Mouse (Mus musculus): ENCODE measurements around the gene Rap1gds1. TPM values are rescaled to one million over a fixed set of nuclear protein-coding genes. Genes with fewer than 3 reads are reported as not detected.

Gene Rap1gds1
- polyA plus RNA-seq, 1 experiment, result 3.5 TPM

- H3K27ac ChIP-seq (ENCODE audit: control insufficient read depth, insufficient read depth, low read depth, low read length), result no peak overlapping the region
- no peak for TF ChIP-seq POLR2A (IDR thresholded peaks at IDR 0.05; ENCODE audit: control insufficient read depth, low read depth, low read length)
- no peak overlapping the region for H3K4me3 ChIP-seq (ENCODE audit: control insufficient read depth, low read depth, low read length)
- 0 out of 2 replicates have a peak, but pooled peaks cover 2% of the 10 kb centered on the region for H3K27me3 ChIP-seq (ENCODE audit: control insufficient read depth, insufficient read depth, low read length)
- H3K36me3 ChIP-seq (ENCODE audit: control insufficient read depth, insufficient read depth, low read length), result no peaks in the 10 kb centered on the region
- H3K4me1 ChIP-seq (ENCODE audit: control insufficient read depth, insufficient read depth, low read length), result peaks cover 4% of the 10 kb centered on the region
Measured at GRCm38 (mm10) chr3:139078010-139078409, 3.0 kb upstream of the Rap1gds1 start.

- Histone ChIP-seq H3K27ac (ENCODE audit: control insufficient read depth, insufficient read depth, low read depth, low read length) (no peak overlapping the region), H3K4me3 (ENCODE audit: control insufficient read depth, low read depth, low read length) (no peak overlapping the region), H3K36me3 (ENCODE audit: control insufficient read depth, insufficient read depth, low read length) (no peaks in the 10 kb centered on the region), H3K4me1 (ENCODE audit: control insufficient read depth, insufficient read depth, low read length) (peaks cover 4% of the 10 kb centered on the region), H3K27me3 (ENCODE audit: control insufficient read depth, insufficient read depth, low read length) (0 out of 2 replicates have a peak, but pooled peaks cover 2% of the 10 kb centered on the region)
- TF ChIP-seq CTCF (IDR thresholded peaks at IDR 0.05; ENCODE audit: control insufficient read depth, insufficient read depth, insufficient replicate concordance, low read depth, low read length) (no peak), POLR2A (IDR thresholded peaks at IDR 0.05; ENCODE audit: control insufficient read depth, low read depth, low read length) (no peak)
Measured at GRCm38 (mm10) chr3:139076059-139076455, 1.1 kb upstream of the Rap1gds1 start.

- Histone ChIP-seq H3K4me1 (ENCODE audit: control insufficient read depth, insufficient read depth, low read length) (peaks cover 4% of the 10 kb centered on the region), H3K4me3 (ENCODE audit: control insufficient read depth, low read depth, low read length) (peak overlapping the region; percentile 97), H3K27me3 (ENCODE audit: control insufficient read depth, insufficient read depth, low read length) (0 out of 2 replicates have a peak, but pooled peaks cover 2% of the 10 kb centered on the region), H3K27ac (ENCODE audit: control insufficient read depth, insufficient read depth, low read depth, low read length) (peak overlapping the region; percentile 79; the same call in 1 of the 2 replicates), H3K36me3 (ENCODE audit: control insufficient read depth, insufficient read depth, low read length) (no peaks in the 10 kb centered on the region)
- TF ChIP-seq CTCF (IDR thresholded peaks at IDR 0.05; ENCODE audit: control insufficient read depth, insufficient read depth, insufficient replicate concordance, low read depth, low read length) (no peak), POLR2A (IDR thresholded peaks at IDR 0.05; ENCODE audit: control insufficient read depth, low read depth, low read length) (no peak)
Measured at GRCm38 (mm10) chr3:139075333-139076058, 495 bp upstream of the Rap1gds1 start.

GRCm38 (mm10) chr3:139073801-139074483 lies 1.1 kb downstream of the Rap1gds1 start:
- peak overlapping the region; percentile 98 for H3K4me3 ChIP-seq (ENCODE audit: control insufficient read depth, low read depth, low read length)
- H3K36me3 ChIP-seq (ENCODE audit: control insufficient read depth, insufficient read depth, low read length), result no peaks in the 10 kb centered on the region
- TF ChIP-seq CTCF (IDR thresholded peaks at IDR 0.05; ENCODE audit: control insufficient read depth, insufficient read depth, insufficient replicate concordance, low read depth, low read length) (no peak), POLR2A (IDR thresholded peaks at IDR 0.05; ENCODE audit: control insufficient read depth, low read depth, low read length) (no peak)
- peaks cover 4% of the 10 kb centered on the region for H3K4me1 ChIP-seq (ENCODE audit: control insufficient read depth, insufficient read depth, low read length)
- no peak overlapping the region; the same call in 1 of the 2 replicates for H3K27ac ChIP-seq (ENCODE audit: control insufficient read depth, insufficient read depth, low read depth, low read length)
- 0 out of 2 replicates have a peak, but pooled peaks cover 2% of the 10 kb centered on the region for H3K27me3 ChIP-seq (ENCODE audit: control insufficient read depth, insufficient read depth, low read length)

- Histone ChIP-seq H3K27me3 (ENCODE audit: control insufficient read depth, insufficient read depth, low read length) (no peaks in the 10 kb centered on the region), H3K27ac (ENCODE audit: control insufficient read depth, insufficient read depth, low read depth, low read length) (no peak overlapping the region), H3K36me3 (ENCODE audit: control insufficient read depth, insufficient read depth, low read length) (no peaks in the 10 kb centered on the region), H3K4me3 (ENCODE audit: control insufficient read depth, low read depth, low read length) (no peak overlapping the region), H3K4me1 (ENCODE audit: control insufficient read depth, insufficient read depth, low read length) (peaks cover 2% of the 10 kb centered on the region)
- no peak for TF ChIP-seq POLR2A (IDR thresholded peaks at IDR 0.05; ENCODE audit: control insufficient read depth, low read depth, low read length)
- no peak for TF ChIP-seq CTCF (IDR thresholded peaks at IDR 0.05; ENCODE audit: control insufficient read depth, insufficient read depth, insufficient replicate concordance, low read depth, low read length)
Measured at GRCm38 (mm10) chr3:139069539-139069938, 5.5 kb downstream of the Rap1gds1 start.

- Histone ChIP-seq H3K27ac (ENCODE audit: control insufficient read depth, insufficient read depth, low read depth, low read length) (no peak overlapping the region), H3K36me3 (ENCODE audit: control insufficient read depth, insufficient read depth, low read length) (no peaks in the 10 kb centered on the region), H3K4me1 (ENCODE audit: control insufficient read depth, insufficient read depth, low read length) (no peaks in the 10 kb centered on the region), H3K4me3 (ENCODE audit: control insufficient read depth, low read depth, low read length) (no peak overlapping the region), H3K27me3 (ENCODE audit: control insufficient read depth, insufficient read depth, low read length) (no peaks in the 10 kb centered on the region)
- TF ChIP-seq POLR2A (IDR thresholded peaks at IDR 0.05; ENCODE audit: control insufficient read depth, low read depth, low read length) (no peak), CTCF (IDR thresholded peaks at IDR 0.05; ENCODE audit: control insufficient read depth, insufficient read depth, insufficient replicate concordance, low read depth, low read length) (no peak)
Measured at GRCm38 (mm10) chr3:139064076-139064475, 10.9 kb downstream of the Rap1gds1 start.

- Histone ChIP-seq H3K36me3 (ENCODE audit: control insufficient read depth, insufficient read depth, low read length) (no peaks in the 10 kb centered on the region), H3K4me1 (ENCODE audit: control insufficient read depth, insufficient read depth, low read length) (no peaks in the 10 kb centered on the region), H3K4me3 (ENCODE audit: control insufficient read depth, low read depth, low read length) (no peak overlapping the region), H3K27me3 (ENCODE audit: control insufficient read depth, insufficient read depth, low read length) (no peaks in the 10 kb centered on the region), H3K27ac (ENCODE audit: control insufficient read depth, insufficient read depth, low read depth, low read length) (no peak overlapping the region)
- TF ChIP-seq POLR2A (IDR thresholded peaks at IDR 0.05; ENCODE audit: control insufficient read depth, low read depth, low read length) (no peak), CTCF (IDR thresholded peaks at IDR 0.05; ENCODE audit: control insufficient read depth, insufficient read depth, insufficient replicate concordance, low read depth, low read length) (no peak)
Measured at GRCm38 (mm10) chr3:139062088-139062487, 12.9 kb downstream of the Rap1gds1 start.
